Mouse (Mus musculus) brain, adult 10 weeks (tissue): ENCODE results near the gene Wscd2. TPM values are rescaled to one million over a fixed set of nuclear protein-coding genes. Genes with fewer than 3 reads are reported as not detected.

Experiments
- polyA plus RNA-seq: library from polyadenylated mRNA; stranded (reverse); fragments of 350-450 nt; fragmentation: Illumina TruSeq; extraction: RNeasy Lipid Tissue Mini Kit (QIAGEN cat#74804); gene quantifications from one replicate; pipeline ENCODE4 v1.2.3, GENCODE M21; 2015; ENCODE audit warnings: low read depth, low replicate concordance

Gene Wscd2
- 29.1 TPM for polyA plus RNA-seq

GRCm38 (mm10) chr5:113490033-113490432, at the start of gene Wscd2:
Gene Wscd2 (plus strand): TSS chr5:113490333.

Other genes starting within 250 kb of the Wscd2 start
- gene Sgsm1, start 179.5 kb upstream of the Wscd2 start, polyA plus RNA-seq = 60.1 TPM
- not detected for gene Aym1, start 133.0 kb upstream of the Wscd2 start, polyA plus RNA-seq
- 2.5 TPM for gene Cmklr1, start 160.1 kb downstream of the Wscd2 start, polyA plus RNA-seq
- not detected for gene 1700069L16Rik, start 234.4 kb downstream of the Wscd2 start, polyA plus RNA-seq
- gene Ficd, start 245.5 kb downstream of the Wscd2 start, polyA plus RNA-seq = 9.7 TPM